Mouse (Mus musculus) stomach, embryonic 16.5 days (tissue): ENCODE data around the gene Thap11. TPM values are rescaled to one million over a fixed set of nuclear protein-coding genes. Genes with fewer than 3 reads are reported as not detected.

ENCODE experiments used
- ATAC-seq: fragments of 200-750 bp; cut with Nextera tagmentation; 2 replicates; pipeline ENCODE4 v1.8.0; 2017; ENCODE audit warnings: moderate number of reproducible peaks, moderate TSS enrichment; ENCODE audit not compliant: insufficient read depth, low FRiP score
- H3K27ac ChIP-seq: fragments of 300-500 bp; sonication (generic); 2 replicates; pipeline ENCODE4 v1.5.1; 2014; ENCODE audit warnings: low read length
- H3K27me3 ChIP-seq: fragments of 300-500 bp; sonication (generic); 2 replicates; pipeline ENCODE4 v1.6.1; 2014; ENCODE audit warnings: low read length, control low read depth, mixed read lengths; ENCODE audit not compliant: control insufficient read depth, insufficient read depth
- H3K36me3 ChIP-seq: fragments of 300-500 bp; sonication (generic); 2 replicates; pipeline ENCODE4 v1.6.1; 2014; ENCODE audit warnings: low read length; ENCODE audit not compliant: control insufficient read depth, insufficient read depth
- H3K4me1 ChIP-seq: fragments of 300-500 bp; sonication (generic); 2 replicates; pipeline ENCODE4 v1.6.1; 2014; ENCODE audit warnings: low read length, control low read depth, mixed read lengths; ENCODE audit not compliant: control insufficient read depth, insufficient read depth
- H3K4me2 ChIP-seq: fragments of 300-500 bp; sonication (generic); 2 replicates; pipeline ENCODE4 v1.6.1; 2014; ENCODE audit warnings: low read depth, low read length, mixed read lengths
- H3K4me3 ChIP-seq: fragments of 300-500 bp; sonication (generic); replicated peaks from 2 replicates; pipeline ENCODE4 v1.5.1; 2014; ENCODE audit warnings: mild to moderate bottlenecking, low read length
- H3K9ac ChIP-seq: fragments of 300-500 bp; sonication (generic); 2 replicates; pipeline ENCODE4 v1.6.1; 2014; ENCODE audit warnings: low read length
- H3K9me3 ChIP-seq: fragments of 300-500 bp; sonication (generic); replicated peaks from 2 replicates; pipeline ENCODE4 v1.6.1; 2016; ENCODE audit warnings: low read length, control low read depth; ENCODE audit not compliant: control insufficient read depth
- WGBS: fragments of 180-500 bp; shearing (Covaris S2); extraction: QIAGEN DNeasy Blood & Tissue Kit; methylation state at CpG from one replicate; pipeline ENCODE4 v1.1.7; 2014; 5-methylcytosine and 5-hydroxymethylcytosine counted together
- polyA plus RNA-seq: library from polyadenylated mRNA; unstranded; fragments of >200 nt; fragmentation: Nextera tagmentation; extraction: Ambion mirVana; gene quantifications from 2 replicates; pipeline ENCODE4 v1.2.1, GENCODE M21; 2015

Gene Thap11
- 49.3 and 54.5 TPM in 2 replicates for polyA plus RNA-seq

- peaks cover 32% of the 10 kb centered on the region for H3K4me1 ChIP-seq
Measured at GRCm38 (mm10) chr8:105854715-105855216, at the start of gene Thap11. Thap11 (plus strand) TSS chr8:105855132.

DNA sequence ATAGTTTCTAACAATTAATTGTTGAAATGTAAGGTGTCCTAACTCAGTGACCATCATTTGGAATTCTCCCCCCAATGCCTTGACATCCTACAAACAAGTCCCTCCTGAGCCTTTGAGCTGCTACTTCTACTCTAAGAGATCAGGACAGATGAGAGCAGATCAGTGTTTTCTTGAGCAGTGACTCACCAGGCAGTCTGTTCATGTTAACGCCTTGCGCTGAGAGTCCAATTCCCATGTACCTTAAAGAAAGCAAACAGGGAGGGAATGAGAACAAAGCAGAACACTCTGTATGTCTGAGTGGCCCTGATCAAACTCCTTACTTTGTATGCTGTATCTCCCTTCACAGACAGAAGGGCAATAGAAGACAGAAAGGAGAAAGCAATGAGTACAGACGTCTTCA, 49.6 kb upstream of the Thap11 start:
- ATAC-seq = no peak
- H3K27ac ChIP-seq = peak overlapping the region; percentile 67

More at GRCm38 (mm10) chr8:105854715-105855216, at the start of gene Thap11:
- ATAC-seq = peak; percentile 92
- peak within 1 kb of the TSS; percentile 86 for H3K27ac ChIP-seq
- H3K36me3 ChIP-seq = no peaks in the 10 kb centered on the region
- no peaks in the 10 kb centered on the region for H3K27me3 ChIP-seq
- peak within 1 kb of the TSS; percentile 84 for H3K4me3 ChIP-seq
- H3K9me3 ChIP-seq = no peaks in the 10 kb centered on the region
- under 1% methylated on average over 43 of the region's 43 CpGs for WGBS
- peak within 1 kb of the TSS; percentile 87 for H3K4me2 ChIP-seq
- peak within 1 kb of the TSS; percentile 93 for H3K9ac ChIP-seq

GRCm38 (mm10) chr8:105805964-105806363, 49.0 kb upstream of the Thap11 start:
- no peak overlapping the region for H3K4me3 ChIP-seq
- no peaks in the 10 kb centered on the region for H3K27me3 ChIP-seq
- 76% methylated on average over 1 of the region's 1 CpGs for WGBS
- no peak overlapping the region for H3K4me2 ChIP-seq
- no peaks in the 10 kb centered on the region for H3K36me3 ChIP-seq
- no peak overlapping the region for H3K9ac ChIP-seq
- no peaks in the 10 kb centered on the region for H3K9me3 ChIP-seq
- no peak for ATAC-seq
- H3K27ac ChIP-seq = peak overlapping the region; percentile 67; the same call in 1 of the 2 replicates
- H3K4me1 ChIP-seq = peaks cover 2% of the 10 kb centered on the region; the same call in 1 of the 2 replicates

More for the DNA sequence above, 49.6 kb upstream of the Thap11 start:
- no peak overlapping the region for H3K4me3 ChIP-seq
- no peak overlapping the region for H3K4me2 ChIP-seq
- no peak overlapping the region; the same call in 1 of the 2 replicates for H3K9ac ChIP-seq
- WGBS = 65% methylated on average over 3 of the region's 3 CpGs
- H3K27me3 ChIP-seq = no peaks in the 10 kb centered on the region
- no peaks in the 10 kb centered on the region for H3K9me3 ChIP-seq
- H3K36me3 ChIP-seq = no peaks in the 10 kb centered on the region
- H3K4me1 ChIP-seq = peaks cover 7% of the 10 kb centered on the region; the same call in 1 of the 2 replicates

- Histone ChIP-seq H3K9me3 (no peaks in the 10 kb centered on the region), H3K27me3 (no peaks in the 10 kb centered on the region), H3K4me1 (no peaks in the 10 kb centered on the region; the same call in 1 of the 2 replicates), H3K36me3 (no peaks in the 10 kb centered on the region), H3K4me2 (no peak overlapping the region), H3K9ac (no peak overlapping the region), H3K4me3 (no peak overlapping the region), H3K27ac (no peak overlapping the region)
- ATAC-seq = no peak
- WGBS = 85% methylated on average over 5 of the region's 5 CpGs
Measured at GRCm38 (mm10) chr8:105807766-105808165, 47.2 kb upstream of the Thap11 start.

GRCm38 (mm10) chr8:105808480-105808879, 46.5 kb upstream of the Thap11 start:
- no peaks in the 10 kb centered on the region for H3K9me3 ChIP-seq
- H3K4me3 ChIP-seq = no peak overlapping the region
- WGBS = 96% methylated on average over 2 of the region's 2 CpGs
- H3K36me3 ChIP-seq = no peaks in the 10 kb centered on the region
- H3K4me2 ChIP-seq = no peak overlapping the region
- no peak overlapping the region for H3K9ac ChIP-seq
- no peaks in the 10 kb centered on the region for H3K27me3 ChIP-seq
- no peak overlapping the region for H3K27ac ChIP-seq
- no peaks in the 10 kb centered on the region; the same call in 1 of the 2 replicates for H3K4me1 ChIP-seq
- ATAC-seq = no peak

DNA sequence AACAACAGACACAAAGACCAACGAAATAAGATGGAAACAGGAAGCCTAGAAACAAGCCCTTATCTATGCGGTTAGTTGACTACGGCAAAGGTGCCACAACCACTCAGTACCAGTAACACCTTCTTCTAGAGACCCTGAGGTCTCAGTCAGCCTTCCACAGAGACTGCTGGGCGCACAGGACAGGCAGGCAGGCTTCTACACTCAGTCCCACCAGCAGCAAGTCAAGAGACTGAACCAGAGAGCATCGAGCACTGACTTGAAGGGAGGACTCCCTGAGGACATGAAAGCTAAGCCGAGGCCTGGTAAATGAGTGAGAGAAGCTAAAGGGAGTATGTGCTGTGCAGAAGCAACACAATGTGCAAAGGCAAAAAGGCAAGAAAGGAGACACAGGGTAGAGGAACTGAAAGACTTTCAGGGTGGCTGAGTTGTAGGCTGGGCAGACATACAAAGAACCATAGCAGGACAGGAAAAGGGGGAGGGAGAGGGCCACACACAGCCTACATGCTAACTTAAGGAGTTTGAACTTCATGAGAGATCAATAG, 44.6 kb upstream of the Thap11 start:
- Histone ChIP-seq H3K4me2 (no peak overlapping the region), H3K9ac (no peak overlapping the region), H3K9me3 (no peaks in the 10 kb centered on the region), H3K36me3 (no peaks in the 10 kb centered on the region), H3K27me3 (no peaks in the 10 kb centered on the region), H3K4me3 (no peak overlapping the region), H3K27ac (no peak overlapping the region), H3K4me1 (no peaks in the 10 kb centered on the region; the same call in 1 of the 2 replicates)
- WGBS = 85% methylated on average over 6 of the region's 6 CpGs
- ATAC-seq = no peak

GRCm38 (mm10) chr8:105811061-105811460, 43.9 kb upstream of the Thap11 start:
- no peak overlapping the region for H3K27ac ChIP-seq
- no peak overlapping the region for H3K4me2 ChIP-seq
- H3K9me3 ChIP-seq = no peaks in the 10 kb centered on the region
- no peaks in the 10 kb centered on the region for H3K27me3 ChIP-seq
- no peaks in the 10 kb centered on the region; the same call in 1 of the 2 replicates for H3K4me1 ChIP-seq
- no peak overlapping the region for H3K4me3 ChIP-seq
- H3K9ac ChIP-seq = no peak overlapping the region
- no peak for ATAC-seq
- WGBS = 89% methylated on average over 10 of the region's 10 CpGs
- no peaks in the 10 kb centered on the region for H3K36me3 ChIP-seq

DNA sequence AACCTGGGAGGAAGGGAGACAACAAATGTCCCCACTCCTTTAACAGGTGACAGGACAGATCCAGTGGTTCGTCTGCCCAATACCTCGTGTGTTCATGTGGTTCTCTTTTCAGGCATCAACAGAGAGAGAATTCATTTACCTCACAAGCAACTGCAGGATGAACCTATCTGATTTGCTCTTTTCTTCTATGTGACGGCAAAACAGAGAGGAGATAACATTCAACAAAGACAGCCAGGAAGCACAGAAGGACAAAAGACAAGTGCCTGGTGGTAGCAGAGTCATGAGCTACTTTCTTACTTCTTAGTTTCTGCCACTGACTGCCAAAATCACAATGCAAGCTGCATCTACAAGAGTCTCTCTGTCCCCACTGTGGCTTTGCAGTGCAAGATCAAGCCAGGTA, 43.4 kb upstream of the Thap11 start:
- Histone ChIP-seq H3K4me1 (no peaks in the 10 kb centered on the region; the same call in 1 of the 2 replicates), H3K9me3 (no peaks in the 10 kb centered on the region), H3K4me3 (no peak overlapping the region), H3K27me3 (no peaks in the 10 kb centered on the region), H3K27ac (no peak overlapping the region), H3K4me2 (no peak overlapping the region), H3K9ac (no peak overlapping the region), H3K36me3 (no peaks in the 10 kb centered on the region)
- WGBS = 66% methylated on average over 3 of the region's 3 CpGs
- no peak for ATAC-seq

DNA sequence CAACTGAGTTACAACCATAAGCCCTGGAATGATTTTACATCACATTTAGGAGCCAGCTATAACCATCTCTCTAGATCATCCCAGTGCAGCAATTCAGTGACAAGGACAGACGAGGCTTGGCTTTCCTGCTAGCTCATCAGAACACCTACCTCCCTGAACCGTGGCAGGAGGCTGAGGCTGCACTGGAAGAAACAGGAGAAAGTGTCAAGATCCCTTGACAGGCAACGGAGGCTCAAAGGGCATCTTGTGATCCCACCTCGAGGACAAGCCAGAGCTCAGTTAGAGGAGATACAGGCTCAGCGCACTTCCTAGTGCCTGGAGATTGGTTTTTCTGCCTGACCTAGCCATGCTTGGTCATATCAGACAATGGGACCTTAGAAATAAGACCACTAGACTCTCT, 42.4 kb upstream of the Thap11 start:
- Histone ChIP-seq H3K36me3 (no peaks in the 10 kb centered on the region), H3K27me3 (no peaks in the 10 kb centered on the region), H3K4me2 (no peak overlapping the region), H3K9me3 (no peaks in the 10 kb centered on the region), H3K4me1 (no peaks in the 10 kb centered on the region; the same call in 1 of the 2 replicates), H3K9ac (no peak overlapping the region), H3K4me3 (no peak overlapping the region), H3K27ac (no peak overlapping the region; the same call in 1 of the 2 replicates)
- WGBS = 83% methylated on average over 5 of the region's 5 CpGs
- ATAC-seq = no peak
